Mouse (Mus musculus): Measurements from ENCODE around the gene Mr1.
"Not testable (repeated sequence)": the region's sequence is repeated elsewhere in the genome, so short reads cannot be mapped to it uniquely, and the experiment has no call there.

Mr1 gene

GRCm38 (mm10) chr1:155146572-155146980 is at the start of gene Mr1:
Gene Mr1, minus strand, starts transcription at chr1:155146814.
- peak; percentile 86 for DNase-seq (ENCODE audit: inconsistent ontology term)

GRCm38 (mm10) chr1:155192805-155193368 is 46.3 kb upstream of the Mr1 start:
- no peak for DNase-seq (ENCODE audit: inconsistent ontology term)

GRCm38 (mm10) chr1:155191671-155192070 is 45.1 kb upstream of the Mr1 start:
- DNase-seq (ENCODE audit: inconsistent ontology term) = no peak

- DNase-seq (ENCODE audit: inconsistent ontology term) = no peak
Observed at GRCm38 (mm10) chr1:155191219-155191618, 44.6 kb upstream of the Mr1 start.

DNA sequence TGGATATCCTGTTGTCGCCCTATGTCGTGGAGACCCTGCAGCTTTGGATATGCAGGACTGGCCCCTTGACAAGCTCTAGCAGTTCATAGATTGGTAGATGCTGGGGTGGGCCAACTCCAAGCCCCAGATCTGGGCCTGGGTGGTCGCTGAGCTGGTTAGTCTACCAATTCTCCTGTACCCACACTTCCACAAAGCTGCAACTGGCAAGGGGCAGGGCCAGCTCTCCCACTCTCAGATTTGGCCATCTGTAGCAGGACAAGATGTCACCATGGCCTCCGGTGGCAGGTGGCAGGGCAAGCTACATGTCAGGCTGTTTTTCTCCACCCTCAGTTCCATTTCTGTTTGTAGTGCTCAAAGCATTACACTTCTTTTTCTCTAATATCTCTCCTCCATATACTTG is 42.0 kb upstream of the Mr1 start:
- DNase-seq (ENCODE audit: inconsistent ontology term) = no peak

DNA sequence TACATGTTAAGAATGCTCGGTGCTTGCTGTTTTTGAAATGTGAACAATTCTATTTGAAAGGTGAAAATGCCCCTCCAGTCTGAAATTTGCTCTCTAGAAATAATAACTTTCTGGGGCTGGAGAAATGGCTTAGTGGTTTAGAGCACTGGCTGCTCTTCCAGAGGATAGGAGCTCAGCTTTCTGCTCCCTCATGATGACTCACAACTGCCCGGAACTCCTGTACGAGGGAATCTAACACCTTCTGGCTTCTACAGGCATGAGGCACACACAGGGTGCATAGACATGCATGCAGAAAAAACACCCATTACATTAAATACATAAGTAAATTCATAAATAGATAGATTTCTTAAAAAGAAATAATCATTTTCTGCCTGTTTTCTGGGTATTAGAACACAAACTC is 37.6 kb upstream of the Mr1 start:
- DNase-seq (ENCODE audit: inconsistent ontology term) = no peak

- DNase-seq (ENCODE audit: inconsistent ontology term) = no peak
Observed at GRCm38 (mm10) chr1:155178192-155178924, 31.7 kb upstream of the Mr1 start.

- no peak for DNase-seq (ENCODE audit: inconsistent ontology term)
Observed at GRCm38 (mm10) chr1:155174424-155174823, 27.8 kb upstream of the Mr1 start.

DNA sequence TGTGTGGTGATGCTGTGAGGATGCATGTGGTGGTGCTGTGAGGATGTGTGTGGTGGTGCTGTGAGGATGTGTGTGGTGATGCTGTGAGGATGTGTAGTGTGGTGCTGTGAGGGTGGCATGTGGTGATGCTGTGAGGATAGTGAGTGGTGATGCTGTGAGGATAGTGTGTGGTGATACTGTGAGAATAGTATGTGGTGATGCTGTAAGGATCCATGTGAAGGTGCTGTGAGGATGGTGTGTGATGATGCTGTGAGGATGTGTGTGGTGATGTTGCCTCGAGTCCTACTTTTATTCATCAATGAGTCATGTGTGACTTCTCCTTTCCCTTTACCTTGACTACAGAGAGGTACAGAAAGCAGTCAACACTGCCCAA is 27.0 kb upstream of the Mr1 start:
- not testable (repeated sequence) for DNase-seq (ENCODE audit: inconsistent ontology term)

GRCm38 (mm10) chr1:155172895-155173643 is 26.5 kb upstream of the Mr1 start:
- DNase-seq (ENCODE audit: inconsistent ontology term) = no peak

GRCm38 (mm10) chr1:155169935-155170334 is 23.3 kb upstream of the Mr1 start:
- DNase-seq (ENCODE audit: inconsistent ontology term) = no peak

- no peak for DNase-seq (ENCODE audit: inconsistent ontology term)
Observed at GRCm38 (mm10) chr1:155167453-155167852, 20.8 kb upstream of the Mr1 start.

GRCm38 (mm10) chr1:155158970-155159484 is 12.4 kb upstream of the Mr1 start:
- DNase-seq (ENCODE audit: inconsistent ontology term) = peak; percentile 72

GRCm38 (mm10) chr1:155158141-155158969 is 11.7 kb upstream of the Mr1 start, which contains the start of gene Stx6:
Gene Stx6, plus strand, starts transcription at chr1:155158715.
- DNase-seq (ENCODE audit: inconsistent ontology term) = peak; percentile 99

DNA sequence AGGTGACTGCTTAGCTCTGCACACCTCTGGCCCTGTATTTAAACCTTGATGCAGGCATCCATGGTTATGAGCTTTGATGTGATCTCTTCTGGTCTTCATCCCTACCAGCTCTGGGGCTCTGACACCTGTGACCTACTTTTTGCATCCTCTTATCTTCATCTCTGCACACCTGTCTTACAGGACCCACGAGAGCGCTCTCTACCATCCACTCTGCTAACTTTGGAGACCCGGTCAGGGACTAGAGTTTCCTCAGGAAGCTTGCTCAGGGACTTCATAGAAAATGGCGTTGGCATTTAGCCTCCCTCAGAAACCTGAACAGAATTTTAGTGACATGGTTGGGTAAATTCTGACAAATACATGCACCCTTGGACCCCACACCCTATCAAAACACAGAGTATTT is 7.3 kb upstream of the Mr1 start:
- no peak for DNase-seq (ENCODE audit: inconsistent ontology term)

DNA sequence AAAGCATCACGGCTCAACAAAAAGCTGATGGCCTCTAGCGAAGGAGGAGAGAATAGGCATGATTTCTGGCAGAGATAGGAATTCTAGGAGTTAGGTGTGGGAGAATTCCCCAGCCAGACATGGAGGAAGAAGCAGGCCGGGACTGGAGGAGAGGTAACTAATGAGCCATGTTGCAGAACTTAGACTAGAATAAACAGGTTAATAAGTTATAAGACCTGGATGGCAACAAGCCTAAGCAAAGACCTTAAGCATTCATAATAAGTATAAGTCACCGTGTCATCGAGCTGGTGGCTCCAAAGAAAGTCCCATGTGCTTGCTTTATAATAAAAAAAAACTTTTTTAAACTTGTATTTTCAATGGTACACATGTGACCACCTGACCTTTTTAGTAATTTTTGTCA is 4.2 kb upstream of the Mr1 start:
- DNase-seq (ENCODE audit: inconsistent ontology term) = no peak

GRCm38 (mm10) chr1:155149403-155149802 is 2.8 kb upstream of the Mr1 start:
- no peak for DNase-seq (ENCODE audit: inconsistent ontology term)

DNA sequence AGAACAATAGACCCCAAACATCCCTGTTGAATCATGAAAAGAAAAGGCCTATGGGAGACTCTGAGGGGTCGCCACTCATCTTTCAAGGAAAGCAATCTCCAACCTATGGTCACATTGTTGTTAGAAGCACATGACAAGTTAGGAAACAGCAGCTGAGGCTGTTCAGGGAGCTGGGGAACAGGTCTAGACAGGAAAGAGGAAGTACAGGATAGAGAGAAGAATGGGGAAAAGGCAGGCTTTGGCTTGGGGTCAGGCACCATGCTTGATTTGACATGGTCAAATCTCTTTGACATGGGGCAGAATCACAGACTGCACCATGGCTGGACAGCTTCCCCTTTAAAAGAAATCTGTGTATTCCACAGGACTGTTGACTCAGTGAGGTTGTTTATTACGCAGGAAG is 614 bp upstream of the Mr1 start:
- DNase-seq (ENCODE audit: inconsistent ontology term) = no peak

GRCm38 (mm10) chr1:155145620-155146019 is 994 bp downstream of the Mr1 start:
- no peak for DNase-seq (ENCODE audit: inconsistent ontology term)

DNA sequence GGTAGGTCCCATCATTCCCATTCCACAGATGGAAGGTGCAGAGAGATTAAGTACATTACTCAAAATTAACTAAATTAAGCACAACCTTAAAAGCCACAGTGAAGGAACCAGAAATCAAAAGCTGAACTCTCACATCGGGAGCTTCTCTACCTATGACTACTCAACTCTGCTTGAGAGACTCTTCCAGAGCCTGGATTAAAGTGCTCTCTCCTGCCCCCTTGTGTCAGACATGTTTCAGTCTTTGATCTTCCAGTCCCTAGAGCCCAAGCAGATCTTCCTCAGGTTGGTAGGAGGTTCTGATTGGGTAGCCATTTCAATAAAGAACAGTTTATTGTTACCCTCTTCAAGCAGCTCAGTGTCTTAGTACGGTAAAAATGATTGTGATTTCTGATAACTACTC is 6.5 kb downstream of the Mr1 start:
- DNase-seq (ENCODE audit: inconsistent ontology term) = no peak

GRCm38 (mm10) chr1:155138795-155139194 is 7.8 kb downstream of the Mr1 start:
- peak; percentile 86 for DNase-seq (ENCODE audit: inconsistent ontology term)

GRCm38 (mm10) chr1:155134866-155135265 is 11.7 kb downstream of the Mr1 start:
- DNase-seq (ENCODE audit: inconsistent ontology term) = no peak

All from Muller cell, postnatal 12 days (primary cell).